ENCODE assay signal across 8 mouse cellular contexts in genomic region chr7:16844696-16845071, GRCm38 (mm10). TPM values are rescaled to one million over a fixed set of nuclear protein-coding genes. Genes with fewer than 3 reads are reported as not detected.
DNase-seq lines count a peak whose midpoint lies in the region; ATAC-seq and TF ChIP-seq lines count a peak whose summit lies in the region.

No protein-coding gene starts in this region.

- TF ChIP-seq CTCF in ES-Bruce4 (IDR thresholded peaks at IDR 0.05; ENCODE audit: low read depth, low read length), result no peak

- H3K9me3 ChIP-seq in ES-Bruce4 (replicated peaks; ENCODE audit: control insufficient read depth, insufficient read depth, low read length, poor library complexity, severe bottlenecking), result no peaks in the 10 kb centered on the region
- no peaks in the 10 kb centered on the region for H3K9me3 ChIP-seq in hindbrain, embryonic 11.5 days (ENCODE audit: control insufficient read depth, low read length)
- H3K9me3 ChIP-seq in liver, embryonic 16.5 days (replicated peaks; ENCODE audit: control insufficient read depth, low read length), result no peaks in the 10 kb centered on the region

- TF ChIP-seq POLR2A in ES-Bruce4 (IDR thresholded peaks at IDR 0.05; ENCODE audit: insufficient read depth, low read length), result no peak

- H3K4me3 ChIP-seq in ES-Bruce4 (ENCODE audit: low read depth, low read length), result no peak overlapping the region
- H3K4me3 ChIP-seq in brown adipose tissue, adult 24 weeks (ENCODE audit: insufficient read depth, low read depth, low read length), result peak overlapping the region; percentile 93
- no peak overlapping the region for H3K4me3 ChIP-seq in hindbrain, embryonic 11.5 days (ENCODE audit: low read depth, low read length)
- peak overlapping the region; percentile 78 for H3K4me3 ChIP-seq in liver, embryonic 16.5 days (ENCODE audit: low read depth, low read length)

- H3K27ac ChIP-seq in ES-Bruce4 (ENCODE audit: insufficient read depth, low read length), result no peak overlapping the region
- peak overlapping the region; percentile 98 for H3K27ac ChIP-seq in brown adipose tissue, adult 24 weeks (replicated peaks; ENCODE audit: low read depth, low read length)
- no peak overlapping the region for H3K27ac ChIP-seq in hindbrain, embryonic 11.5 days (ENCODE audit: low read depth, low read length)
- peak overlapping the region; percentile 49 for H3K27ac ChIP-seq in liver, embryonic 16.5 days (ENCODE audit: low read length)

- H3K27me3 ChIP-seq in ES-Bruce4 (ENCODE audit: control insufficient read depth, insufficient read depth, low read length, poor library complexity, severe bottlenecking), result no peaks in the 10 kb centered on the region
- H3K27me3 ChIP-seq in hindbrain, embryonic 11.5 days (ENCODE audit: control insufficient read depth, insufficient read depth, low read length), result no peaks in the 10 kb centered on the region
- H3K27me3 ChIP-seq in liver, embryonic 16.5 days (ENCODE audit: control insufficient read depth, insufficient read depth, low read depth, low read length), result no peaks in the 10 kb centered on the region

- no peak for TF ChIP-seq EP300 in ES-Bruce4 (IDR thresholded peaks at IDR 0.05; ENCODE audit: insufficient read depth, low read depth, low read length)

- DNase-seq in hindbrain, embryonic 11.5 days (ENCODE audit: low spot score), result no peak
- no peak for DNase-seq in MN1 (ENCODE audit: low spot score)
- DNase-seq in right cerebral cortex, postnatal 25 days, result no peak
- DNase-seq in frontal cortex, postnatal 36 days (ENCODE audit: low spot score in 2 of 2), result no peak
- no peak for DNase-seq in cerebellum, adult 9-10 months

- 0 out of 2 replicates have a peak overlapping the region, but pooled peaks have one; percentile 10 for H3K9ac ChIP-seq in ES-Bruce4 (ENCODE audit: low read depth, poor library complexity, severe bottlenecking)
- no peak overlapping the region for H3K9ac ChIP-seq in hindbrain, embryonic 11.5 days (ENCODE audit: low read depth, low read length)
- H3K9ac ChIP-seq in liver, embryonic 16.5 days (ENCODE audit: low read depth, low read length), result peak overlapping the region; percentile 65

- 0 out of 2 replicates have a peak overlapping the region, but pooled peaks have one; percentile 98 for H3K4me2 ChIP-seq in hindbrain, embryonic 11.5 days (replicated peaks; ENCODE audit: low read depth, low read length)
- peak overlapping the region; percentile 98 for H3K4me2 ChIP-seq in liver, embryonic 16.5 days (ENCODE audit: low read depth, low read length)

- H3K4me1 ChIP-seq in ES-Bruce4 (ENCODE audit: control insufficient read depth, insufficient read depth, low read length), result peaks cover 2% of the 10 kb centered on the region
- peaks cover 4% of the 10 kb centered on the region for H3K4me1 ChIP-seq in brown adipose tissue, adult 24 weeks (ENCODE audit: control insufficient read depth, insufficient read depth, insufficient read length, low read length)
- peaks cover 2% of the 10 kb centered on the region; the same call in 1 of the 2 replicates for H3K4me1 ChIP-seq in hindbrain, embryonic 11.5 days (replicated peaks; ENCODE audit: control insufficient read depth, insufficient read depth, low read length)
- peaks cover 33% of the 10 kb centered on the region for H3K4me1 ChIP-seq in liver, embryonic 16.5 days (ENCODE audit: control insufficient read depth, low read depth, low read length)

- no peaks in the 10 kb centered on the region for H3K36me3 ChIP-seq in ES-Bruce4 (ENCODE audit: control insufficient read depth, insufficient read depth, low read length, poor library complexity, severe bottlenecking)
- H3K36me3 ChIP-seq in hindbrain, embryonic 11.5 days (ENCODE audit: control insufficient read depth, insufficient read depth, low read length), result peaks cover 2% of the 10 kb centered on the region
- H3K36me3 ChIP-seq in liver, embryonic 16.5 days (ENCODE audit: control insufficient read depth, insufficient read depth), result peaks cover 6% of the 10 kb centered on the region

- WGBS in hindbrain, embryonic 11.5 days, result 67% methylated on average over 3 of the region's 3 CpGs
- 16% methylated on average over 3 of the region's 3 CpGs for WGBS in liver, embryonic 16.5 days (ENCODE audit: insufficient replicate concordance)

- no peak for ATAC-seq in hindbrain, embryonic 11.5 days (ENCODE audit: low FRiP score)
- ATAC-seq in liver, embryonic 16.5 days (ENCODE audit: low read depth), result no peak

RNA-seq across cellular contexts. Expression of gene Prkd2, which starts 2.0 kb away (rescaled TPM):
- polyA plus RNA-seq in ES-Bruce4 (2011; ENCODE audit: insufficient read depth, insufficient read length, low read depth, missing spikeins), result 18.4 and 18.5 TPM in 2 replicates
- polyA plus RNA-seq in brown adipose tissue, adult 24 weeks (2012; ENCODE audit: insufficient read depth, insufficient read length, missing spikeins), result 8.5 and 11.3 TPM in 2 replicates
- 8.8 and 9.4 TPM in 2 replicates for polyA plus RNA-seq in hindbrain, embryonic 11.5 days (2014; fragmentation: Nextera tagmentation; extraction: Ambion mirVana)
- polyA plus RNA-seq in liver, embryonic 16.5 days (2015; fragmentation: Nextera tagmentation; extraction: Ambion mirVana), result 2.8 and 3.6 TPM in 2 replicates

RNA-seq across cellular contexts. Expression of gene Fkrp, which starts 28.2 kb away (rescaled TPM):
- polyA plus RNA-seq in ES-Bruce4 (2011; ENCODE audit: insufficient read depth, insufficient read length, low read depth, missing spikeins), result 14.7 and 17.4 TPM in 2 replicates
- polyA plus RNA-seq in brown adipose tissue, adult 24 weeks (2012; ENCODE audit: insufficient read depth, insufficient read length, missing spikeins), result 8.4 and 11.1 TPM in 2 replicates
- 21.9 and 22.7 TPM in 2 replicates for polyA plus RNA-seq in hindbrain, embryonic 11.5 days (2014; fragmentation: Nextera tagmentation; extraction: Ambion mirVana)
- polyA plus RNA-seq in liver, embryonic 16.5 days (2015; fragmentation: Nextera tagmentation; extraction: Ambion mirVana), result 7.8 and 8.9 TPM in 2 replicates

RNA-seq across cellular contexts. Expression of gene Strn4, which starts 29.0 kb away (rescaled TPM):
- polyA plus RNA-seq in ES-Bruce4 (2011; ENCODE audit: insufficient read depth, insufficient read length, low read depth, missing spikeins), result 53.5 and 55.5 TPM in 2 replicates
- polyA plus RNA-seq in brown adipose tissue, adult 24 weeks (2012; ENCODE audit: insufficient read depth, insufficient read length, missing spikeins), result 19.4 and 21.5 TPM in 2 replicates
- 112 and 130 TPM in 2 replicates for polyA plus RNA-seq in hindbrain, embryonic 11.5 days (2014; fragmentation: Nextera tagmentation; extraction: Ambion mirVana)
- polyA plus RNA-seq in liver, embryonic 16.5 days (2015; fragmentation: Nextera tagmentation; extraction: Ambion mirVana), result 27.4 and 29.8 TPM in 2 replicates

RNA-seq across cellular contexts. Expression of gene Dact3, which starts 30.4 kb away (rescaled TPM):
- 19.2 and 20.8 TPM in 2 replicates for polyA plus RNA-seq in ES-Bruce4 (2011; ENCODE audit: insufficient read depth, insufficient read length, low read depth, missing spikeins)
- 0.79 and 2.1 TPM in 2 replicates for polyA plus RNA-seq in brown adipose tissue, adult 24 weeks (2012; ENCODE audit: insufficient read depth, insufficient read length, missing spikeins)
- 7.6 and 8.0 TPM in 2 replicates for polyA plus RNA-seq in hindbrain, embryonic 11.5 days (2014; fragmentation: Nextera tagmentation; extraction: Ambion mirVana)
- 0.05 and 0.12 TPM in 2 replicates for polyA plus RNA-seq in liver, embryonic 16.5 days (2015; fragmentation: Nextera tagmentation; extraction: Ambion mirVana)

RNA-seq across cellular contexts. Expression of gene Gng8, which starts 46.9 kb away (rescaled TPM):
- polyA plus RNA-seq in ES-Bruce4 (2011; ENCODE audit: insufficient read depth, insufficient read length, low read depth, missing spikeins), result 4.5 and 4.6 TPM in 2 replicates
- polyA plus RNA-seq in brown adipose tissue, adult 24 weeks (2012; ENCODE audit: insufficient read depth, insufficient read length, missing spikeins), result not detected in 2 replicates
- polyA plus RNA-seq in hindbrain, embryonic 11.5 days (2014; fragmentation: Nextera tagmentation; extraction: Ambion mirVana), result 9.0 and 11.0 TPM in 2 replicates
- polyA plus RNA-seq in liver, embryonic 16.5 days (2015; fragmentation: Nextera tagmentation; extraction: Ambion mirVana), result 0.17 TPM in 1 of 2 replicates, not detected in the other

Comparison
In these comparisons a context has a peak if more than half of its experiments do, and no peak if none do; other contexts are left out.
1. H3K27ac ChIP-seq: peak in brown adipose tissue, adult 24 weeks (single experiment) and liver, embryonic 16.5 days (single experiment); none in ES-Bruce4 (single experiment) and hindbrain, embryonic 11.5 days (single experiment).
2. H3K4me3 ChIP-seq: peak in brown adipose tissue, adult 24 weeks (single experiment) and liver, embryonic 16.5 days (single experiment); none in ES-Bruce4 (single experiment) and hindbrain, embryonic 11.5 days (single experiment).